Mouse (Mus musculus): ENCODE results near the gene Tmem63c. TPM values are rescaled to one million over a fixed set of nuclear protein-coding genes. Genes with fewer than 3 reads are reported as not detected.
A peak's percentile ranks its signal among the peaks of the same experiment; 100 is the strongest.

The Tmem63c gene
- polyA plus RNA-seq, 1 experiment from 2014 or later: 0.08 TPM

DNA sequence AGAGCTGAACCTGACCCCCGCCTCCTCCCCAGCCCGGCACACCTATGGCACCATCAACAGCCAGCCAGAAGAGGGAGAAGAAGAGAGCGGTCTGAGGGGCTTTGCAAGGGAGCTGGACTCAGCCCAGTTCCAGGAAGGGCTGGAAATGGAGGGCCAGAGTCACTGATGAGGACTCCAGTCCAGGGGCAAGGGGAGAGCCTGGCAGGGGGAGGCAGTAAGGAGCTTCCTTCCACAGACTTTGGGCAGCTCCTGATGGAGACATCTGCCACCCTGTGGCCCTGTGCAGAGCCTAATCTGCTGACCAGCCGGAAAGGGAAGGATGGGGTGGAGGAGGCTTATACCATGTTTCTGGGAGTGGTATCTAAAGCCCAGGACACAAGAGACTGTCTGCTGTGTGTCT lies 68.1 kb downstream of the Tmem63c start:
- 75% methylated on average over 4 of the region's 4 CpGs for WGBS
- H3K4me1 ChIP-seq (ENCODE audit: control insufficient read depth, insufficient read depth, low read length): no peaks in the 10 kb centered on the region
- no peak; the same call in 1 of the 2 replicates for ATAC-seq (ENCODE audit: low FRiP score, low TSS enrichment)
- H3K4me3 ChIP-seq (ENCODE audit: low read length): no peak overlapping the region
- H3K36me3 ChIP-seq (ENCODE audit: control insufficient read depth, insufficient read depth, low read length): no peaks in the 10 kb centered on the region
- H3K4me2 ChIP-seq (replicated peaks; ENCODE audit: low read depth, low read length): no peak overlapping the region
- H3K27me3 ChIP-seq (ENCODE audit: control insufficient read depth, insufficient read depth, low read length): no peaks in the 10 kb centered on the region
- H3K9me3 ChIP-seq (ENCODE audit: control insufficient read depth, low read length): no peaks in the 10 kb centered on the region
- no peak overlapping the region for H3K9ac ChIP-seq (ENCODE audit: low read depth, low read length)
- no peak overlapping the region for H3K27ac ChIP-seq (ENCODE audit: low read depth, low read length)

- H3K4me3 ChIP-seq (ENCODE audit: low read length): no peak overlapping the region
- H3K4me2 ChIP-seq (replicated peaks; ENCODE audit: low read depth, low read length): no peak overlapping the region
- H3K36me3 ChIP-seq (ENCODE audit: control insufficient read depth, insufficient read depth, low read length): no peaks in the 10 kb centered on the region
- H3K4me1 ChIP-seq (ENCODE audit: control insufficient read depth, insufficient read depth, low read length): no peaks in the 10 kb centered on the region
- no peak overlapping the region for H3K27ac ChIP-seq (ENCODE audit: low read depth, low read length)
- no peak overlapping the region for H3K9ac ChIP-seq (ENCODE audit: low read depth, low read length)
- no peak for ATAC-seq (ENCODE audit: low FRiP score, low TSS enrichment)
- H3K9me3 ChIP-seq (ENCODE audit: control insufficient read depth, low read length): no peaks in the 10 kb centered on the region
- no peaks in the 10 kb centered on the region for H3K27me3 ChIP-seq (ENCODE audit: control insufficient read depth, insufficient read depth, low read length)
- WGBS: 72% methylated on average over 2 of the region's 2 CpGs
These were observed 68.6 kb downstream of the Tmem63c start for GRCm38 (mm10) chr12:87089701-87090100.

DNA sequence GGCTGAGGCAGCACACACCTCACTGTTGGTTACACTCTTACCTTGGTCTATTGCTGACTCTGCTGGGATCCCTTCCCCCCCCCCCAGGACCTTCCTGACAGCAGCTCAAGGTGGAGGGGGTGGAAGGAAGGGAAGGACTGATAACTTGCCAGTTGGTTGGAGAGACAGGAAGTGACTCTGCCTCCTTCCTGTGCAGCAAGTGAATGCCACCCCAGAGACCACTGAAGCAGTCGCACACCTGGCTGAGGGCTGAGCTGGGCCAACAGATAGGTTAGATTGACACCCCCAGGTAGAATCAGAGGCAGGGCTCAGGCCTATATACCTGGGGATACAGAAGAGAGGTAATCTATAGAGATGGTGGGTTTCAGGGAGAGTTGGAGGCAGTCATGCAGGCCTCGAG lies 70.8 kb downstream of the Tmem63c start:
- H3K4me1 ChIP-seq (ENCODE audit: control insufficient read depth, insufficient read depth, low read length): no peaks in the 10 kb centered on the region
- no peaks in the 10 kb centered on the region for H3K27me3 ChIP-seq (ENCODE audit: control insufficient read depth, insufficient read depth, low read length)
- H3K36me3 ChIP-seq (ENCODE audit: control insufficient read depth, insufficient read depth, low read length): no peaks in the 10 kb centered on the region
- WGBS: 78% methylated on average over 2 of the region's 2 CpGs
- no peak overlapping the region for H3K4me3 ChIP-seq (ENCODE audit: low read length)
- H3K27ac ChIP-seq (ENCODE audit: low read depth, low read length): no peak overlapping the region
- no peak overlapping the region for H3K4me2 ChIP-seq (replicated peaks; ENCODE audit: low read depth, low read length)
- no peaks in the 10 kb centered on the region for H3K9me3 ChIP-seq (ENCODE audit: control insufficient read depth, low read length)
- no peak overlapping the region for H3K9ac ChIP-seq (ENCODE audit: low read depth, low read length)
- no peak for ATAC-seq (ENCODE audit: low FRiP score, low TSS enrichment)

GRCm38 (mm10) chr12:87093249-87093648 lies 72.1 kb downstream of the Tmem63c start:
- H3K27me3 ChIP-seq (ENCODE audit: control insufficient read depth, insufficient read depth, low read length): no peaks in the 10 kb centered on the region
- no peak overlapping the region for H3K27ac ChIP-seq (ENCODE audit: low read depth, low read length)
- no peaks in the 10 kb centered on the region for H3K36me3 ChIP-seq (ENCODE audit: control insufficient read depth, insufficient read depth, low read length)
- no peak for ATAC-seq (ENCODE audit: low FRiP score, low TSS enrichment)
- 67% methylated on average over 4 of the region's 4 CpGs for WGBS
- no peak overlapping the region for H3K4me3 ChIP-seq (ENCODE audit: low read length)
- no peaks in the 10 kb centered on the region for H3K9me3 ChIP-seq (ENCODE audit: control insufficient read depth, low read length)
- H3K4me2 ChIP-seq (replicated peaks; ENCODE audit: low read depth, low read length): no peak overlapping the region
- no peaks in the 10 kb centered on the region for H3K4me1 ChIP-seq (ENCODE audit: control insufficient read depth, insufficient read depth, low read length)
- H3K9ac ChIP-seq (ENCODE audit: low read depth, low read length): no peak overlapping the region

- 63% methylated on average over 6 of the region's 6 CpGs for WGBS
- no peak for ATAC-seq (ENCODE audit: low FRiP score, low TSS enrichment)
These were observed 72.5 kb downstream of the Tmem63c start for GRCm38 (mm10) chr12:87093671-87094070.

GRCm38 (mm10) chr12:87100331-87100730 lies 79.2 kb downstream of the Tmem63c start:
- H3K9me3 ChIP-seq (ENCODE audit: control insufficient read depth, low read length): no peaks in the 10 kb centered on the region
- peaks cover 10% of the 10 kb centered on the region; the same call in 1 of the 2 replicates for H3K4me1 ChIP-seq (ENCODE audit: control insufficient read depth, insufficient read depth, low read length)
- WGBS: 84% methylated on average over 4 of the region's 4 CpGs
- no peak for ATAC-seq (ENCODE audit: low FRiP score, low TSS enrichment)
- H3K27ac ChIP-seq (ENCODE audit: low read depth, low read length): no peak overlapping the region
- H3K36me3 ChIP-seq (ENCODE audit: control insufficient read depth, insufficient read depth, low read length): no peaks in the 10 kb centered on the region
- H3K4me3 ChIP-seq (ENCODE audit: low read length): no peak overlapping the region
- H3K27me3 ChIP-seq (ENCODE audit: control insufficient read depth, insufficient read depth, low read length): peaks cover 23% of the 10 kb centered on the region
- no peak overlapping the region for H3K4me2 ChIP-seq (replicated peaks; ENCODE audit: low read depth, low read length)
- no peak overlapping the region for H3K9ac ChIP-seq (ENCODE audit: low read depth, low read length)

More at GRCm38 (mm10) chr12:87093671-87094070, 72.5 kb downstream of the Tmem63c start:
- Histone ChIP-seq H3K4me3 (ENCODE audit: low read length) (no peak overlapping the region), H3K9me3 (ENCODE audit: control insufficient read depth, low read length) (no peaks in the 10 kb centered on the region), H3K4me1 (ENCODE audit: control insufficient read depth, insufficient read depth, low read length) (no peaks in the 10 kb centered on the region), H3K36me3 (ENCODE audit: control insufficient read depth, insufficient read depth, low read length) (no peaks in the 10 kb centered on the region), H3K4me2 (replicated peaks; ENCODE audit: low read depth, low read length) (no peak overlapping the region), H3K9ac (ENCODE audit: low read depth, low read length) (no peak overlapping the region), H3K27ac (ENCODE audit: low read depth, low read length) (no peak overlapping the region), H3K27me3 (ENCODE audit: control insufficient read depth, insufficient read depth, low read length) (no peaks in the 10 kb centered on the region)

DNA sequence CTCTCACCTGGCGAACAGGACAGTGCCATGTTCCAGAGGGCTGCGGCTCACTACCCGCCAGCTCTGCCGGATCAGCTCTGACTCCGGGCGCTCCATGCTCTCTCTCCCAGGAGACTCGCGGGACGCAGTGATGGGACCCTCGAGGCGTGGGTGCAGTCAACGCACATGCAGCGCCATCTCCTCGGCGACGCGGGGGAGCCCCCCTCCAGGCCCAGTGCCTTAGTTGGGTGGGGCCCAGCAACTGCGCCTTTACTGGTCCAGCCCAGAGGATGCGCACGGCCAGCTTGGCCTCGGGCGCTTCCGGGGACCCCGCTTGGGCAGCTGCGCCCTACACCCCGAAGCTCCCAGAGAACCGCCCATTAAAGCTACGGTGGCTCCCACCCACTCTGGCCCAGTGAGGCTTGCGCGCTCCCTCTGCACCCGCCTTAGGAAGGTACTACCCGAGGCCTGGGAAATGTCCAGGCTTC lies 81.1 kb downstream of the Tmem63c start, which contains the start of gene Ngb:
TSS of gene Ngb (minus strand) at position 375 of the 467 bp plus-strand sequence.
- no peaks in the 10 kb centered on the region for H3K9me3 ChIP-seq (ENCODE audit: control insufficient read depth, low read length)
- 0 out of 2 replicates have a peak within 1 kb of the TSS, but pooled peaks have one; percentile 28 for H3K9ac ChIP-seq (ENCODE audit: low read depth, low read length)
- H3K4me1 ChIP-seq (ENCODE audit: control insufficient read depth, insufficient read depth, low read length): peaks cover 10% of the 10 kb centered on the region; the same call in 1 of the 2 replicates
- no peak within 1 kb of the TSS for H3K27ac ChIP-seq (ENCODE audit: low read depth, low read length)
- peak; percentile 61 for ATAC-seq (ENCODE audit: low FRiP score, low TSS enrichment)
- H3K4me3 ChIP-seq (ENCODE audit: low read length): peak within 1 kb of the TSS; percentile 33
- 2% methylated on average over 32 of the region's 32 CpGs for WGBS
- H3K4me2 ChIP-seq (replicated peaks; ENCODE audit: low read depth, low read length): peak within 1 kb of the TSS; percentile 55
- no peaks in the 10 kb centered on the region for H3K36me3 ChIP-seq (ENCODE audit: control insufficient read depth, insufficient read depth, low read length)
- H3K27me3 ChIP-seq (ENCODE audit: control insufficient read depth, insufficient read depth, low read length): peaks cover 23% of the 10 kb centered on the region

DNA sequence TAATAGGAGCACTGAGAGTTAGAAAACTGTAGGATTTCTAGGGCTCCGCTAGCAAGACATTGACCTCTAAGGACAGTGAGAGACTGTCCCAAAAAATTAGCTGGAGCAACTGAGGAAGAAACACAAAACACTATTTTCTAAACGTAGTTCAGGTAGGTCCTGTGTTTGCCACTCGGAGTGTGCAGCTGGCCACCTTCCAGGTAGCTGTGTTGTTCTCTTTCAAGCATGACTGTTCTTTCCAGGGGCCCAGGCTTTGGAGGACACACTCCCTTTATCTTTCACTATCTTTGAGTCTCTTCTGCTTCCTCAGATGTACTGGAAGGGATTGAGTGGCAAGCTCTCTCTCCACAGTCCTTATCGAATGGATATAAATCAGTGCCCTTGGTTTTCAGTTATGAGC lies 82.3 kb downstream of the Tmem63c start:
- Histone ChIP-seq H3K4me1 (ENCODE audit: control insufficient read depth, insufficient read depth, low read length) (peaks cover 10% of the 10 kb centered on the region; the same call in 1 of the 2 replicates), H3K9me3 (ENCODE audit: control insufficient read depth, low read length) (no peaks in the 10 kb centered on the region), H3K4me3 (ENCODE audit: low read length) (no peak overlapping the region), H3K27ac (ENCODE audit: low read depth, low read length) (no peak overlapping the region), H3K9ac (ENCODE audit: low read depth, low read length) (no peak overlapping the region), H3K4me2 (replicated peaks; ENCODE audit: low read depth, low read length) (no peak overlapping the region), H3K27me3 (ENCODE audit: control insufficient read depth, insufficient read depth, low read length) (peaks cover 23% of the 10 kb centered on the region), H3K36me3 (ENCODE audit: control insufficient read depth, insufficient read depth, low read length) (peaks cover 2% of the 10 kb centered on the region; the same call in 1 of the 2 replicates)
- ATAC-seq (ENCODE audit: low FRiP score, low TSS enrichment): no peak
- WGBS: 90% methylated on average over 4 of the region's 4 CpGs

- Histone ChIP-seq H3K9ac (ENCODE audit: low read depth, low read length) (no peak overlapping the region), H3K4me3 (ENCODE audit: low read length) (no peak overlapping the region), H3K27ac (ENCODE audit: low read depth, low read length) (no peak overlapping the region), H3K4me2 (replicated peaks; ENCODE audit: low read depth, low read length) (no peak overlapping the region), H3K4me1 (ENCODE audit: control insufficient read depth, insufficient read depth, low read length) (peaks cover 10% of the 10 kb centered on the region; the same call in 1 of the 2 replicates), H3K9me3 (ENCODE audit: control insufficient read depth, low read length) (no peaks in the 10 kb centered on the region), H3K36me3 (ENCODE audit: control insufficient read depth, insufficient read depth, low read length) (peaks cover 5% of the 10 kb centered on the region; the same call in 1 of the 2 replicates), H3K27me3 (ENCODE audit: control insufficient read depth, insufficient read depth, low read length) (peaks cover 23% of the 10 kb centered on the region)
- no peak for ATAC-seq (ENCODE audit: low FRiP score, low TSS enrichment)
- 78% methylated on average over 4 of the region's 4 CpGs for WGBS
These were observed 83.7 kb downstream of the Tmem63c start for GRCm38 (mm10) chr12:87104796-87105195.
